Mouse (Mus musculus) cerebellum, postnatal 36 days (tissue): Measurements from ENCODE around the gene Rasgef1b.

Experiments used
- DNase-seq, 2 experiments: peaks; one replicate each; pipeline ENCODE4 v3.0.0; 2021 to 2022; ENCODE audit warnings: mixed read lengths in 2 of 2

Gene Rasgef1b

DNA sequence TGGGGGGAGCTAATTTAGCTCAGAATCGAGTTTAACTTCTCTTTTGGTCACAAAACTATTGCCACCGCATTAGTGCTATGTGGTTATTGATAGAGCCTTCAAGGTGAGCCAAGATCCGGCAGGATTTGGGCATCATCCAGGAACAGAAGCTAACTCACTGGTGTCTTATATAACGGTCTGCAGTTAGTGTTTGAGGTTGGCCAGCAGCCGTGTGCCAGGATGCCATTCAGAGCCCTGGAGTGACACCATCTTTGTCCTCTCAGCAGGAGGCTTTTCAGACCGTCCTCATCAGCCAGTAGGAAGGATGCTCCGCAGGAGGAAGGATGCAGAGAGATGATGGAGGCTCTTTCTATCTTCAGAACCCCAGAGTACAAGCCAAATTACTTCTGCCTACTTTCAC is 195.4 kb downstream of the Rasgef1b start:
- DNase-seq: peak; percentile 80 to 86

DNA sequence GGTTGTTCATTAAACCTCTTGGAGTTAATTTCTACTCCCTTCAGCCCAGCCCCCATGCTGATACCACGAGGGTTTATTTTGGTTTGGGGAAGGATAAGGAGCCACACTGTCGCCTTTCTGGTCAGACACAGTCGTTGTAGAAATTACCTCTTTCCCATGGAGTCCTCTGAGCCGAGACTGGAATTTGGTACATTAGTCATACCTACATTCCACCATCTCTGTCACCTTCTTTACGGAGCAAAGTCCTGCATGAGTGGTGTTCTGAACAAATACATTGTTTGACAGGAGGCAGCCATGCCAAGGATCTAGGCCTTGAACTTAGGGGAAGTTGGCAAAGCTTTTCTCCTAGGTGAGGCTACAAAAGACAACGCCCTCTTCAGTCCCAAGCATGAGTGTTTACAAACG is 202.1 kb downstream of the Rasgef1b start:
- no peak for DNase-seq

DNA sequence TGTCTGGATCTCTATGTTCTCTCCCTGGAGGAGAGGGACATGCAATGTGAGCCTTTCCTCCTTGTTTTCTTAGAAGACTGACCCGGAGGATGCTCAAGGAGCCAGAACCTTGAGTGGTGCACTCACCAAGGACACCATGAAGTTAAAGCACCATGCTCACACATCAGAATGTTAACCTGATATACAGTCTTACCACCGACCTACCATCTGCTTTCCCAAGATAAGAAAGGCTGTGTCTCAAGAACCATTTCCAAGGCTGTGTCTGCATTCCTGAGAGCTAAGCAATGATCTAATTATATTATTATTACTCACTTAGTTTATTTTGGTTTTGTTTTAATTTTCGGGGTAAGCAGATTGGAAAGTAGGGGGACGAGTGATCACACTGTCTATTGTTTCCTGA is 203.2 kb downstream of the Rasgef1b start:
- DNase-seq: no peak

DNA sequence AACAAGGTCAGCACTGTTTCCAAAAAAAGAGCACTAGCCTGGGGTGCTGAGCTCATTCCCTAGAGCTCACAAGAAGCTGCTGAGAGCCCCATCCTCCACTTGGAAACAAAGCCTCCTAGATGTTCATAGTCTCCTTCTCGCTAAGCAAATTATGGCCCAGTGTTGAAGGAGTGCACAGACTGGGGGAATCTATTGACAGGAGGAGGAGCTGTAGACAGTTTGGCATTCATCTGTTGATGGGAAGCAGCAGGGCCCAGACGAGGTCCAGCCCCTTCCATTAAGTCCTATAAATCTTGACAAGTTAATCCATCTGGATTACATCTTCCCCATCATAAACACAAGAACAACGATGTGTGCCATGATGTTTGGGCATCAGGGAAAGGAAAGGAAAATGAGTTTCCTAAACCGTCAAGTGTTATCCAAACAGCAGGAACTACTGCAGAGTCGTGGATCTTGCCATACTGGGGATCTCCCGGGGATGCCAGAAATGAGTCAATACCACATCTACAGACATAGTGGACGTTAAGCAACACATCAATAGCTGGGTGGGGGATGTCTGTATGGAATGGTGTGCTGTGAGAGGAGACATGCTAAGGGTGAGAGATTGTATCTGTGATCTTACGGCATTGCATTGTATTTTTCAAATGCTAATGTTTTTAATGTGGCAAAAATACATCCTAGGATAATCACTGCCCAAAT is 206.1 kb downstream of the Rasgef1b start:
- no peak for DNase-seq

DNA sequence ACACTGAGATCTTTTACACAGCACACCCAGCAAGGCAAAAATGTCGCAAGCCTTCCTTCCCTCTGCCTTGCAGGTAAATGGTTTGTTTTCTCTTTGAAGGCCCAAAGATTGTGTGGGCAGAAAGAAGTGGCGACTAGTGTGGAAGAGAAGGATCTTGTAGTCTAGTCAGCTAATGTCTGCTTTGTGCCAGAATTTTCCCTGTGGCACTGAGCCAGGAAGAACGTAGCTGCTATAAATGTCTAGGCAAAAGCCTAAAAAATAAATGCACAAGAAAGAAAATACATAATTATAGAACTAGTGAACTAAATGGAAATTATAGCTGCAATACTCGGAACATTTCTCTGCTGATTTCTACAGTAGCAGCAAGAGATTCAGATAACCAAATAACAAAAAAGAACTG is 207.5 kb downstream of the Rasgef1b start:
- no peak for DNase-seq

DNA sequence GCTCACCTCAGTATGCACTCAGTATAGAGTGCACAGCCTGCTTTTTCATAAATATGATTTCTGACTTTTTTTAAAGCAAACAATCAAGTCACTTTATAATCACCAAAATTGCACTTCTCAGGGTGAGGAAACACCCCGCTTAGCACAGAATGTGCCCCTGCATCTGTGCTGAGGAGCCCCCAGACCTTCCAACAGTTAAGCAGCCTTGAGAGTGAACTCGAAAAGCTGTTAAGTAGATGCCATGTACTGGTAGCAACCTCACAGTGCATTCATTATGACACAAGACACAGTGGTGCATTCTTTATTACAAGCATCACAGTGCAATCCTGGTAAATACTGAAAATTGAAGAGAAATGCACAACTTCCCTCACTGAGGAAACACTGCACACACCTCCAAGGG is 209.3 kb downstream of the Rasgef1b start:
- DNase-seq: no peak

DNA sequence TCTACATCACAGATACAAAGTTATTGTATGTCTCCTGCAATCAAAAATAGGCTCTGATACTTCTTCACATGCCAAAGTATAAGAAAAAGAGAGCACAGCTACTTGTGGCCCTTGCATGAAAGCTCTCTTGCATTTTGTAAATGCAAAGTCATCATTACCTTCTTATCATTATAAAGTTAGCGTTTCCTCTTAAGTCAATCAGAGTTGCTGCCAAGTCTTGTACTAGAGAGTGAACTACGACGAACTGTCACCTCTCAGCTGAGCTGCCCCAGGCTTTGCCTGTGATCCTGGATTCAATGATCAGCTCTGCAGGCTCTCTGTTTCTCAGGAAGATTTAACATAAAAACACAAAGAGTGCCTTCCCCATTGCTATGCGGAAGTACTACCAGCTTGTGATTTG is 209.8 kb downstream of the Rasgef1b start:
- DNase-seq: no peak

DNA sequence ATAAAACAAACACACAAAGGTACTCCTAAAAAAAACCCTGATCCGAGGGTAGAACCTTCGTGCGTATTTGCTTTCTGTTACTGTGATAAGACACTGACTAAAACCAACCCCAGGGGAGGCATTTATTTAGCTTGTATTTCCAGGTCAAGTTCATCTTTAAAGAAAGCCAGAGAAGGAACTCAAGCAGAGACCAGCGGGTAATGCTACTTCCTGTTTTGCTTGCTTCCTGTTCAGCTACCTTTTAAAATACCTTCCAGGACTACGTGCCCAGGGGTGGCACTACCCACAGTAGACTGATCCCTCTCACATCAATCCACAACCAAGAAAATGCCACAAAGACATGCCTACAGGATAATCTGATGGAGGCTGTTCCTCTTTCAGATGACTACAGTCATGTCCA is 212.7 kb downstream of the Rasgef1b start:
- DNase-seq: no peak

DNA sequence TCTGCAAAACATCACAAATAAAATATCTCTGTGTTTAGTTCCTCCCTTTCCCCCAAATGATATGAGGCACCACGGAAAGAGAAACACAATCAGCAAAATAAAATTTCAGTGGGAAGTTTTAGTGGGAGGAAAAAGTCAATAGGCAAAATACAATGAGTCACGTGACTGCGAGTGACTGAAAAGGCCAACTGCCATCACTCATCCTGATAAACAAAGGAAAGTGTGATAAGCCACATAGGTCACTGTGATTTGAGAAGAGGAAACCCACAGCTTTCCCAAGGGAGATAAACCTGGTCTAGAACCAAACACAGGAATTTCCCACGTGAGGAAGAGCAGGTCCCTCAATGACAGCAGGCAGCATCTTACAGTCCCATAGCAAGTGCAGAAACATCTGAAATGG is 213.1 kb downstream of the Rasgef1b start:
- DNase-seq: no peak

DNA sequence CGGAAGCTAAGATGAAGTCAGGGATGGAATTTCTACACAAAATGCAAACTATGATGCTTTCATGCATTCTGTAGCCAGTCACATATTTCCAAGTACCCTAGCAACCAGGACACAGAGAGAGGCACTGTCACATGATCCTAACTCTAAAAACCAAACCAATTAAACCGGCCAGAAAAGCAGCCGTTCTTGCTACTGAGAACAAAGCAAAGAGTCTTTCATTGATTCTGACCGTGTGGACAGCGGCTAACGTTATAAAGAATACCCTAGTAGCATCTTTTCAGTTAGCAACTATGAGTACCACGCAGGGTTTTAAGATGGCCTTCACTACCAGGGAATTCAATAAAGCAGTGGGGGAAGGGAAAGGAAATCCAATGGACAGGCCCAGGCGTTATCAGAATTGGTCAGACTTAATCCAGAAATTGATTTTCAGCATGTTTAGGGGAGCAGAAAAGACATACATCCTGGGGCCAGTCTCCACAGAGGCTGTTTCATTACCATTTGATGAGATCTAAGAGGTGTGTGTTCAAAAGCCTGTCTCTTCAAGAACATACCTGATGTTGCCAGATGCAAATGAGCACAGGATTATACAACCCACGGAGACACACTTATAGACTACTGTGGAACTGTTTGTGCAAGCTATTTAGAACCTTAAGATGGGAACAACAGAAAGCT is 215.5 kb downstream of the Rasgef1b start:
- DNase-seq: no peak

DNA sequence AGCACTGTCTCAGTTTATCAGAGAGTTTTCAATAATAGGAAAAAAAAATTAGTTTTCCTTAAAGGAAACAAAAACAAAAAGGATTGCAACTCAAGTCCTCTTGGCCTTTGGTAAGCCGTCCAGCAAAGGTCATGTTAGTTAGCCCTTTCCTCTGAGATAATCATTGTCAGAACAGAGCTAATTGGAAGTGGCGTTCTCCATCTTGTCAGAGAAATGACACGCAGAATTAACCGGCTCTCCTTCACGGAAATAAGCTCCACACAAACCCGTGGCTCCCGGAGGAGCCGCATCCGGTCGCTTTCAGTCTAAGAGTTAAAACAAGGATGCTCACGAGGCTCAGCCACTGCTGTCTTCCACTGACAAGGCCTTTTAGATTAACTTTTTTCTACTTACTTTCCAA is 217.8 kb downstream of the Rasgef1b start:
- DNase-seq: no peak

DNA sequence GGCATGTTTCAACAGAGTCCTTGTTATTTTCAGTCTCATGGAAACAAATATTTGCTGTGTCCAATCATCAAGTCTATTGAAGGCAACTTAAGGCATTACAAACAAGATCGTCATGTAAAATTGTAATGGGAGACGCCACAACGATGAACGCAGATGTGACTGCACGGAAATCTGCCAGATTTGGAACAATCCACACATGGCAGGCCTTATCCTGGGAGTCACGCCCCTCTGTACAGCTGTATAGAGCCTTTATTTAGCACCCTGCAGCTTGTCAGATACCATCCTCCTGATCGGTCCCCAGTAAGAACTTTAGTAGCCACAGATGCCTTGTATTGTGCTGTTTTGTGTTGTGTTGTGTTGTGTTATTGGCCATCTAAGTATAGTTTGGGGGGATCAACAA is 222.8 kb downstream of the Rasgef1b start:
- no peak for DNase-seq

DNA sequence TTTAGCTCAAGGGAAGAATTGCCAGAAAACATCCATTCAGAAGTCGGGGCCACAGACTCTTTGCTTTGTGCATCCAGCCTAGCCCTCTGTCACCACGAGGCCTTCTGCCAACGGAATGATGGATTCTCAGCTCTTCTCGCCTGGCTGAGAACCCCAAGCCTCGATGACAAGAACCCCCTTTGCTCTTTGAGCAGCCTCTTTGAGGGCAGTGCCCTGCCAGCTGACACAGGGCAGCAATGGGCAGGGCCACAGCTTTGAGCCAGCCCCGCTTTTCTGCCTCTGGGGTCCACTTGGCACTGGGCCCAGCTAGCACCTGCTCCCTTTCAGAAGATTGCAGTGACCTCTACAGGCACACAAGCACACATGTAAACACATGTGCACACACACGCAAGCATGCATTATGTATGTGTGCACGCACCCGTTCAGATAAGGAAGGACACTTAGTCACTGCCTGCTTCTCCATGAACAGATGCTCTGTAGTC is 224.5 kb downstream of the Rasgef1b start:
- DNase-seq: peak in 1 of 2 experiments; percentile 12

DNA sequence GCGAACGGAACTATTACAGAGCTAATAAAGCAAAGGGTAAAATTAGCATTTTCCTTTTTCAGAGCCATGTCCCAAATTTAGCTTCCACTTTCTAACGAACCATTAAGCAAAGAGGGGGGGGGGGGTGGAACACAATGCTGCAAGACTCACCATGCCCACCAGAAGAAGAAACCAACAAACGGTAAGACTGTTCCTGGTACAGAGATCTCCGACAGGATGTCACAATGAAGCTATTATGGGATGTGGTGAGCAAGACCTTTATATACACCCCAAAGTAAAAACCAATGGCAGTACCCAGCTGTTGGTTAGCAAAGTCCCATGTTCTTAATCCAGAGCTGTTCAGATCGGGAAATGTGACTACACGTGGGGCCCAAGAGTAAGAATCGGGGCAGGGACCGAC is 226.2 kb downstream of the Rasgef1b start:
- DNase-seq: no peak

DNA sequence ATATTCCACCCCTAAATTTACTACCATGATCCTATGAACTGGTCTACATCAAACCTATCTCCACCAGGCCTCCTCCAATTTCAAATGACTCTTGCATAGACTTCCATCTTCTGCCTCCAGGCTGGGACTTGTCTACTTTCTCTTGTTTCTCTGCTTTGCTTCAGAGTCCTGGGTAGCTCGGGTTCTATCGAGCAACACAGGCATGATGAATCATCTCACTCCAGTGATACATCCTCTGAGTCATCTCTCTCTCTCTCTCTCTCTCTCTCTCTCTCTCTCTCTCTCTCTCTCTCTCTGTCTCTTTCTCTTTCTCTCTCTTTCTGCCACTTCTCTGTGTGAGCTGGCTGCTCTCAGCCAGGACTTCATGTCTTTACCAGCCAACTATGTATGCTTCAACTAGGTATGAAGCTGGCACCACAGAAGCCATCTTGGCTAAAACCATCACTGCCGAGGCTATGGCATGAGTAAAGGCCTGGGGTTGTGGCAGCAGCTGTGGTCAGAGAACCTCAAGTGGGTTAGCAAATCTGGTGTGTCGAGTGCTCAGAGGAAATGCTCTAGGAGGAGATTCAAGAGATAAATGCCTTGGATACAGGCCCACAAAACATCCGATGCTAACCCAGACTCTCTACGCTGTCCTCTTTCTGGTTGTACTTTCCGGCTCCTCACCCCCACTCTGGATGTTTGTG is 229.3 kb downstream of the Rasgef1b start:
- no peak for DNase-seq

DNA sequence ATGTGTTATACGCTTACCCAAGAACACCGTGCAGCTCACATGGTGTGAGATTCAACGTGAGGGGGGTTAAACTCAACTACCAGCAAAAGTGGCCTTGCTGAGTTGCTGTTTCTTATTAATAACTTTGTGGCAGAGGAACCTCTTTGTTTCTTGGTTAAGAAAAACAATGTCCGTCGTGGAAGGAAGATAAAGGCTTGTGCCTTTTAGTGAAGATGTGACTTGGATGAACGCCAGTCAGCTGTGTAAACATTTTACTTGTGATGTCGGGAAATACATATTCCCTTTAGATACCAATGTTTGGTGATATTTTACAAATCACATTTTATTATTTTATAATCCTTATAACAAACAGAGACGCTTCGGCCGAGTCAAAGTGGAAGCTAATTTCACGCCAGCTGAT is 231.0 kb downstream of the Rasgef1b start:
- DNase-seq: no peak

DNA sequence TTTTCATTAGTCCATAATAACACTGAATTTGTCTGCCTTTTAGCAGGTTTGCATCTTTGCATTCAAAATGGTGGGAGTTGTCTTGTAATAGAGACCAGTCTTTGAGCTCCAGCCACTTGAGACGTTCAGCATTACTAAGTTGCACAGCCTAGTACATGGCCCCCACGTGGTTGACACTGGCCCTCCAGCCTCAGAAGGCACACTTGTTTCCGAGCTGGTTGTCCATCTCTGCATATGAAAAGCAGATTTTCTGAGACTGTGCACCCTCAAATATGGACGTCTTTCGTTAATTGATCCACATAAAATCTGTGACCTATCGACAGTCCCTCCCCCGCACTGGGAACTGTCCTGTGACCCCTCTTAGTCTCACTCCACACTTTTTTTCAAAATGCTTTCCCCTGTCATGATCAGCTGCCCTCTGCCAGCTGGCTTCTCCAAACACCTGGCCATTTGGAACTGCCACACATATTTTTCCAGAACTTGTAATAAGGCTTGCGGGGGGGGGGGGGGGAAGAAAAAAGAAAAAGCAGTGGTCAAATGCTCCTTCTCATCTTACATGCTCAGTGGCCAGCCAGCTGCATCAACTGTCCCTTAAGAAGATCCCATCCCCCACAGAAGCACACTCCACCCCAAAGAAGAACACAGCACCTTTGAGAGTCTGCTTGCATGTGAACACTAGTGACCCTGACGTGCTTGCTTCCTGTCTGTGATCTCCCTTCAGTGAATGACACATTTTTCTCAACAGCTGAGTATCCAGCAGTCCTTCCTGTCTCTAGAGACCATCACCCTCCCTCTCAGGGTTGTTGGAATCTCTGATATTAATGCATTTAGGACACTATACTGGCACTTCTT is 231.7 kb downstream of the Rasgef1b start:
- DNase-seq: no peak

DNA sequence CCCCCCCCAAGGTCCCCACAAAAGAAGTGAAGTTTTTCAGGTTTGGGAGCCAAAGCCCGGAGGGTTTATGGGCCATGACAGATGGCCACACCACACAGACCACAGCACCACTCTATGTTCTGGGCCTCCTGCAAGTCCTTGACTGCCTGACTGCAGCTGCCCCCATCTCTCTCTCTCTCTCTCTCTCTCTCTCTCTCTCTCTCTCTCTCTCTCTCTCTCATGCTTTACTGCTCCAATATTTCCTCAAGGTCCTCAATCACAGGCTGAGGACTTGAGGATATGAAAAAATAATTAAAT is 232.8 kb downstream of the Rasgef1b start:
- DNase-seq: no peak

DNA sequence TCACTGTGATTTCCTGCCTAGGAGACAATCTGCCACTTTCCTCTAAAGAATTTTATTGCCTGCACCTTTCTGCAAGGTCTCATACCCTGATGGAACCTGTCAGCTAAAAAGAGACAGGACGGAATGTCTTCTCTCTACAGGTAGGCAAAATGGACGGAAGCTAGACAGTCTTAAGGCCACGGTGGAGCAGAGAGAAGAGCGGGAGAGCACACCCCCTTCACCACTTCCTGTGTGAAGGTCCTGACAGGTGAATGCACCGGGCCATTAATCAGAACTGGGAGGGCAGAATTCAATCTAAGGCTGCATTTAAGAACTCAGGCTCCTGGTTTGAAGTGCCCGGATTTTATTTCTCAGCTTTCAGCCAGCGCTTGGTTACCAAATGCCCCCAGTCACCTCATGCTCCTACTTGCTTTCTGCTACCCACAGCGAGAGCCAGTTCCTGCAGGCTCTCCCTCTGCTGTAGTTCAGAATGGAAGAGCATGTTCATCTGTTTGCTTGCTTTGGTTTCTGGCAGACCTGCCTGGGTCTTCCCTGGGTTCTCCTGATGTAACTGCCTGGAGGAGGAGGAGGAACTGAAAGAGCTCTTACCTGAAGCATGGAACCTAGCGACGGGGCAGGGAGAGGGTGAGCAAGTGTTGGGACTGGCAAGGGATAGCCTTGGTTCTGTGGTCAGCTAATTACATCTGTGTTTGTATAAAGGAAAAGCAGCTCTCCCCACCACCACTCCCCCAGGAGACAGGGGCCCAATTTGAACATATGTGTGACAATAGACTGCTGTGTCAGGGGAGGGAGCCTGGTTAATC is 233.3 kb downstream of the Rasgef1b start:
- no peak for DNase-seq

DNA sequence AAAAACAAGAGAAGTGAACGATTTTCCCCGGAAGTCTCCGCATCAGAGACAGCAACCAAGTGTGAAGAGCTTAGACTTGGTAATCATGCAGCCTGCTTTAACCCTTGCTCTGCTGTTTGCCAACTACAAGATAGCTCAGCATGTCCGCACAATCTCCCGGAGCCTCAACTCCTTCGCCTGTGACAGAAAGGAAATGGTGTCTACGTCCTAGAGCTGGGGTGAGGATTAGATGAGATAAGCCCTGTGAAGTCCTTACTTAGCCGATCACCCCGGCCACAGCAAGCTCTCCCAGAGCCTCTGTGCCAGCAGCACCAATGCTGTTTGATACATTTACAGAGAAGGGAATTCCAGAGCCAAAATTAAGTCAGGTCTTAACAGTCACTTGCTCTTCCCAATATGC is 235.0 kb downstream of the Rasgef1b start:
- no peak for DNase-seq

DNA sequence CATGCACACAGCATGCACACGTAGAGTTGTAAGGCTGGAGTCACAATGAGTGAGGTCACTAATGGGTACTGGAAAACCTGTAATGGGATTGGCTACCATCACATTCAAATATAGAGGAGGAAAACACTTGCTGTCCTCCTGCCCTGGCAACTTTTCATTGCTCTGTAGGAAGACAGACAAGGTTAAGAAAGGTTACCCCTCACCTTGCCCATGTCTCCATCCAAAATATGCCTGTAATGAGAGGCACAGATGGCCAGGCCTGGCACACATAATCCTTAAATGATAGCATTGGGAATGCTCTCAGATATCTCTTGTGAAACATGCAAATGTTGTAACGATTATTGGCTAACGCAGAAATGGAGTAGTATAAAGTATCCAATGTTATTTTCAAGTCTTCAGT is 235.8 kb downstream of the Rasgef1b start:
- no peak for DNase-seq

DNA sequence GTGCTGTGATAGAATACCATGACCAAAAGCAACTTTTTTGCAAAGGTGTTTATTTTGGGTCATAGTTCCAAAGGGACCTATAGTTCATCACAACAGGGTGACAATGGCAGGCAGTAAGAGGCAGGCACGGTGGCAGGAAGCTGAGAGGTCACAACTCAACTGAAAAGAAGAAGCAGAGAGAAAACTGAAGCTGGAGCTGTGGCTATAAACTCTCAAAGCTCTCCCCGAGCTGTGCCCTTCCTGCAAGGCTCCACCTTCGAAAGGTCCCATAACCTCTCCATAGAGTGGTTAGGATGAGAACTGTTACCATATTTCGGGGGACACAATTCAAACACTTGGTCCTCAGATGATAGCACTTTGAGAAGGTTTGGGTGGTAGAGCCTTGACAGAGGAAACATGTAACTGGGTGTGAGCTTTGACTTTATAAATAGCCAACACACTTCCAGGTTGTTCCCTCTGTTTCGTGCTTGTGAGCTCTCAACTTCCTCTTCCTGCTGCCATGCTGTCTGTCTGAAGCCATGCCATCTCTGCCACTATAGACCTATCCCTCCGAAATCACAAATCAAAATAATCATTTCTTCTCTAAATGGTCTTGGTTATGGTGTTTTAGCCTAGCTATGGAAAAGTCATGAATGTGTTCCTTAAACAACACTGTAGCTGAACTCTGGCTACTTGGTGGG is 240.2 kb downstream of the Rasgef1b start:
- no peak for DNase-seq
